Comparison of ENCODE assay signal across 4 mouse cellular contexts in the genomic region with DNA sequence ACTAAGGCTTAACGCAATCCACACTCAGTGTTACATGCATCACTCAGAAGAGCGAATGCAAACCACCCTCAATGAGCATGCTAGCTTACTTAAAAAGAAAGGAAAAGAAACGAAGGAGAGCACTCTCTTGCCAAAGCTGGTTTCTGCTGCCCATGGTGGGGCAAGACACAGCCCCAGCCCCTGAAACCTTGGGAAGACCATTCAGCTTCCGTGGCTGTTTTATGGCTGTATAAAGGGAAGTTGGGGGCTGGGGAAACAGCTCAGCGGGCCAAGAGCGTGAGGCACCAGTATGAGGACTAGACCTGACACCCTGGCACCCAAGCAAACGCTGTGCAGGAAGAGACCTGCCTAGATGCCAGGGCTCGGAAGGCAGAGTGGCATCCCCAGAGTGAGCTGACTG. TPM values are rescaled to one million over a fixed set of nuclear protein-coding genes. Genes with fewer than 3 reads are reported as not detected.
"Had no signal": no experiment of that assay in that cellular context is flagged by ENCODE, and none has a peak within 500 bp of the region (broad histone marks: within the 10 kb centered on the region; RNA-seq: fewer than 3 reads in every experiment).

No protein-coding gene starts in this region.

RNA-seq across cellular contexts. Expression of a gene that starts 20.4 kb away (rescaled TPM):
- polyA plus RNA-seq: liver, embryonic 12.5 days; midbrain, embryonic 12.5 days; myocyte; neural tube, embryonic 11.5 days had no signal
